Mouse (Mus musculus) limb, embryonic 15.5 days (tissue): ENCODE data around the gene Dlg5. TPM values are rescaled to one million over a fixed set of nuclear protein-coding genes. Genes with fewer than 3 reads are reported as not detected.
A peak's percentile ranks its signal among the peaks of the same experiment; 100 is the strongest.

ENCODE experiments used
- ATAC-seq: fragments of 200-750 bp; cut with Nextera tagmentation; 2 replicates; pipeline ENCODE4 v1.8.0; 2017; ENCODE audit warnings: low read depth, moderate TSS enrichment; ENCODE audit not compliant: insufficient number of reproducible peaks, low FRiP score, low TSS enrichment
- H3K27ac ChIP-seq: fragments of 300-500 bp; sonication (generic); 2 replicates; pipeline ENCODE4 v1.5.1; 2015; ENCODE audit warnings: moderate library complexity, mild to moderate bottlenecking, inconsistent platforms
- H3K27me3 ChIP-seq: fragments of 300-500 bp; sonication (generic); 2 replicates; pipeline ENCODE4 v1.6.1; 2015; ENCODE audit warnings: inconsistent platforms
- H3K36me3 ChIP-seq: fragments of 300-500 bp; sonication (generic); 2 replicates; pipeline ENCODE4 v1.6.1; 2015; ENCODE audit warnings: inconsistent platforms
- H3K4me1 ChIP-seq: fragments of 300-500 bp; sonication (generic); 2 replicates; pipeline ENCODE4 v1.6.1; 2015; ENCODE audit warnings: inconsistent platforms
- H3K4me2 ChIP-seq: fragments of 300-500 bp; sonication (generic); 2 replicates; pipeline ENCODE4 v1.6.1; 2015; ENCODE audit warnings: mild to moderate bottlenecking, inconsistent platforms
- H3K4me3 ChIP-seq: fragments of 300-500 bp; sonication (generic); 2 replicates; pipeline ENCODE4 v1.5.1; 2015; ENCODE audit warnings: mild to moderate bottlenecking, inconsistent platforms
- H3K9ac ChIP-seq: fragments of 300-500 bp; sonication (generic); 2 replicates; pipeline ENCODE4 v1.6.1; 2015; ENCODE audit warnings: inconsistent platforms
- H3K9me3 ChIP-seq: fragments of 300-500 bp; sonication (generic); 2 replicates; pipeline ENCODE4 v1.6.1; 2016; ENCODE audit warnings: inconsistent platforms
- WGBS: fragments of 180-500 bp; shearing (Covaris S2); methylation state at CpG from one replicate; pipeline ENCODE4 v1.1.7; 2015; 5-methylcytosine and 5-hydroxymethylcytosine counted together
- polyA plus RNA-seq: library from polyadenylated mRNA; unstranded; fragments of >200 nt; fragmentation: Nextera tagmentation; extraction: Ambion mirVana; gene quantifications from 2 replicates; pipeline ENCODE4 v1.2.1, GENCODE M21; 2015

Dlg5 gene
- polyA plus RNA-seq, 1 experiment from 2014 or later: 19.1 TPM

GRCm38 (mm10) chr14:24260391-24260790 is 14.7 kb upstream of the Dlg5 start:
- Histone ChIP-seq H3K9me3 (no peaks in the 10 kb centered on the region), H3K4me1 (peaks cover 37% of the 10 kb centered on the region), H3K27ac (no peak overlapping the region), H3K27me3 (no peaks in the 10 kb centered on the region), H3K9ac (no peak overlapping the region), H3K4me2 (no peak overlapping the region), H3K4me3 (no peak overlapping the region), H3K36me3 (no peaks in the 10 kb centered on the region)
- whole genome bisulfite sequencing: 69% methylated on average over 4 of the region's 4 CpGs
- no peak for ATAC-seq

- Histone ChIP-seq H3K27ac (peak overlapping the region; percentile 92), H3K4me2 (peak overlapping the region; percentile 21), H3K9me3 (no peaks in the 10 kb centered on the region), H3K9ac (no peak overlapping the region), H3K4me1 (peaks cover 36% of the 10 kb centered on the region), H3K36me3 (no peaks in the 10 kb centered on the region), H3K27me3 (no peaks in the 10 kb centered on the region), H3K4me3 (peak overlapping the region; percentile 21)
- 23% methylated on average over 2 of the region's 2 CpGs for WGBS
- ATAC-seq: no peak
Measured at GRCm38 (mm10) chr14:24255956-24256355, 10.2 kb upstream of the Dlg5 start.

DNA sequence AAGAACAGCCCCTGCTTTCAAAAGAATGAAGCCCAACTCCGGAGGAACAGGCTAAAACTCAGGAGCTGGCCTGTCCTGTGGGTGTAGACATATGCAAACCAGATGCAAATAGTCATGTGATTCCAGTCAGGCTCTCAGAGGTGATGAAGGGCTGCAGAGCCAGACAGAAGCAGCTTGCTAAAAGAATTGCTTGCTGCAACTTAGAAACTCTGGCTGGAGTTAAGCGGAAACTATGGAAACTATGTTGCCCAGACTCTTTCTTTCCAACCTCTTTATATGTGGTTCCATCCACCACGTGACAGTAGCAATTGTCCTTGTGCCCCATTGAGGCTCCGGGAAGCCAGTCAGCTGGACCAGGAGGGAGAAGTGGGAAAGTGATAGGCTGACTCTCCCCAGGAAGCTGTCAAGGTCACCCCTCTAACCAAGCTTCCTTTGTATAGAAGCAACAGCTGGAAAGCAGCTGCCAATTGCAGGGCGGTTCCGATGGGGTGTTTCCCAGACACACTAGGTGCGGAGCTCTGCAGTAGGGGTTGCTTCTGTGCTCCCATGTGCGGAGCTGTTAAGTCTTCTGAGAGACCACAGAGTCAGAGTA is 8.0 kb upstream of the Dlg5 start:
- H3K9ac ChIP-seq: no peak overlapping the region
- WGBS: 4% methylated on average over 8 of the region's 8 CpGs
- peak overlapping the region; percentile 32 for H3K4me2 ChIP-seq
- peak overlapping the region; percentile 92 for H3K27ac ChIP-seq
- H3K9me3 ChIP-seq: no peaks in the 10 kb centered on the region
- peak; percentile 86 for ATAC-seq
- no peaks in the 10 kb centered on the region for H3K27me3 ChIP-seq
- H3K36me3 ChIP-seq: no peaks in the 10 kb centered on the region
- peaks cover 39% of the 10 kb centered on the region for H3K4me1 ChIP-seq
- H3K4me3 ChIP-seq: peak overlapping the region; percentile 3; the same call in 1 of the 2 replicates

- H3K4me1 ChIP-seq: peaks cover 40% of the 10 kb centered on the region
- no peak overlapping the region for H3K4me3 ChIP-seq
- no peak for ATAC-seq
- H3K4me2 ChIP-seq: no peak overlapping the region
- H3K36me3 ChIP-seq: no peaks in the 10 kb centered on the region
- H3K27me3 ChIP-seq: no peaks in the 10 kb centered on the region
- no peaks in the 10 kb centered on the region for H3K9me3 ChIP-seq
- 90% methylated on average over 1 of the region's 1 CpGs for WGBS
- no peak overlapping the region for H3K27ac ChIP-seq
- H3K9ac ChIP-seq: no peak overlapping the region
Measured at GRCm38 (mm10) chr14:24251326-24251725, 5.6 kb upstream of the Dlg5 start.

DNA sequence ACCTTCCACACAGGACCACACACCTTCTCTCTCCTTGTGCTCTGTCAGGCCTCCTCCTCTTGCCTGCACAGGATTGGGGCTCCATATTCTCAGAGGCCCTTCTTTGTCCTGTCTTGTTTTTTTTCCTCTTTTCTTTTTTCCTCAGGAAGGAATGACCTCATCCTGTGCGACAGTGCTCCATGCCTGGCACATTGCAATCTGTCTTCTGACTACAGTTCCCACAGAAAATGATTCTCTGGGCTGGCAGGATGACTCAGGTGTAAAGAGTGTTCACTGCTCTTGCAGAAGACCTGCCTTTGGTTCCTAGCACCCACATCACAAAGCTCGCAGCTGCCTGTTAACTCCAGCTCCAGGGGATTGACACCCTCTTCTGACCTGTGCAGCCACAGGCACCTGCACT is 4.2 kb upstream of the Dlg5 start:
- no peak for ATAC-seq
- Histone ChIP-seq H3K4me1 (peaks cover 33% of the 10 kb centered on the region), H3K36me3 (no peaks in the 10 kb centered on the region), H3K27me3 (no peaks in the 10 kb centered on the region), H3K27ac (no peak overlapping the region), H3K4me3 (no peak overlapping the region), H3K9me3 (no peaks in the 10 kb centered on the region), H3K9ac (no peak overlapping the region), H3K4me2 (no peak overlapping the region)
- 63% methylated on average over 2 of the region's 2 CpGs for WGBS

DNA sequence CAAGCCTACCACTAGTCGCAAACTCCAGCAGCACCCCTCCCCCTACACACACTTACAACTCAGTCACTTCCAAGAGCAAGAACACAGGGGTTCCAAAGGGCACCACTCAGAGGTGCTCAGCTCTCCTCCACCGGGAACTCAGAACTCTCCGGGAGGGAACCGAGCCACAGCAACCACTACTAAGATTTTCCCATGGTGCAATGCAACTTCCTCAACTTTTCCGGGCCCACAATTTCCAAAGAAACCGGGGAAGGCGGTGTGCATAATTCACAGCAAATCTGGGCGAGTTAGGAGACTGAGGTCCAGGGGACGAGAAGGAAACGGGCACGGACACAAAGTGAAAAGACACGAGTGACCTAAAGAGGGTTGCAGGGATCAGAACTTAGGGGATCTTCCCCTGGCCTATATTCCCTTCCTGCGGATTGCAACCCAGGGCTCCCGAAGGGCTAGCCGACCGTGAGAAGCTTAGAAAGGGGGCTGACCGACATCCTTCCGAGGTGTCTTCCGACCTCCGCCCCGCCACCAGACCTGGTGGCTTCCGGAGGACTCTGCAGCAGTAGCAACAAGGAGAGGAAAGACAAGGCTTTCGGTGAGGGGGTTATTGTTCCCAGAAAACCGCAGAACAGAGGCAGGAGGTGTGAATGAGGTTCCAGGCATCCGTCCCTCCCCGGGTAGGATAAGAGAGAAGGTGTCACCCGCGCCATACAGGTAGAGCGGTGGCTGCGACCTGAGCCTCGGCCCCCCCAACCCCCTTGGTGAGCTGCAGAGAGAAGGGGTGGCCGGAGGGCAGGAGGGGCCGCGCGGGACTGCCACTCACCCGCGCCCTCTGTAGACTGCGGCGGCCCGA is 1.2 kb downstream of the Dlg5 start:
- Histone ChIP-seq H3K4me3 (peak overlapping the region; percentile 78), H3K4me2 (peak overlapping the region; percentile 74), H3K4me1 (peaks cover 33% of the 10 kb centered on the region), H3K27ac (peak overlapping the region; percentile 96), H3K9ac (peak overlapping the region; percentile 83), H3K27me3 (no peaks in the 10 kb centered on the region), H3K9me3 (no peaks in the 10 kb centered on the region), H3K36me3 (peaks cover 14% of the 10 kb centered on the region; the same call in 1 of the 2 replicates)
- WGBS: under 1% methylated on average over 40 of the region's 40 CpGs
- ATAC-seq: no peak

GRCm38 (mm10) chr14:24242016-24242415 is 3.7 kb downstream of the Dlg5 start:
- Histone ChIP-seq H3K4me3 (no peak overlapping the region), H3K27me3 (no peaks in the 10 kb centered on the region), H3K36me3 (peaks cover 14% of the 10 kb centered on the region; the same call in 1 of the 2 replicates), H3K9ac (no peak overlapping the region), H3K27ac (no peak overlapping the region), H3K4me2 (no peak overlapping the region), H3K9me3 (no peaks in the 10 kb centered on the region), H3K4me1 (peaks cover 43% of the 10 kb centered on the region)
- no peak for ATAC-seq
- WGBS: 90% methylated on average over 2 of the region's 2 CpGs

- H3K4me3 ChIP-seq: no peak overlapping the region
- no peaks in the 10 kb centered on the region for H3K9me3 ChIP-seq
- no peak overlapping the region for H3K27ac ChIP-seq
- no peak overlapping the region for H3K9ac ChIP-seq
- H3K4me2 ChIP-seq: no peak overlapping the region
- WGBS: 56% methylated on average over 6 of the region's 6 CpGs
- H3K27me3 ChIP-seq: no peaks in the 10 kb centered on the region
- peaks cover 14% of the 10 kb centered on the region; the same call in 1 of the 2 replicates for H3K36me3 ChIP-seq
- no peak for ATAC-seq
- peaks cover 40% of the 10 kb centered on the region for H3K4me1 ChIP-seq
Measured at GRCm38 (mm10) chr14:24240831-24241230, 4.9 kb downstream of the Dlg5 start.

DNA sequence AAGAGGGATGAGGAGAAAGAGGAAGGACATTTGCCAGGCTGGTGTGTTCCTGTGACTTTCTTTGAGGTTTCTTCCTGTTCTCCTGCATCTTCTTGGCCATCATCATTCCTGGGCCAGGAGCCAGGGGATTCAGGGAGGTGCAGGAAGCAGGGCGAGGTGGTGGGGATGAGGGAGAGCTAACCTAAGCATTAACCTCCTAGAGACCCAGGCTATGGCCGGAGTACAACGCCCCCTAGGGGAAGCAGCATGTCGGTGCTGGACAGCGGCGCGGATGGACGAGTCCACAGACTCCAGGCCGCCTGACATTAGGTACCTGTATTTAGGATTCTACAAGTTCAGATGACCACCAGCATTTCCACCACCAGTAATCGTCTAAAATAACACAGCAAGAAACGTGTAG is 6.1 kb downstream of the Dlg5 start:
- 80% methylated on average over 11 of the region's 11 CpGs for WGBS
- H3K4me1 ChIP-seq: peaks cover 38% of the 10 kb centered on the region
- ATAC-seq: no peak

DNA sequence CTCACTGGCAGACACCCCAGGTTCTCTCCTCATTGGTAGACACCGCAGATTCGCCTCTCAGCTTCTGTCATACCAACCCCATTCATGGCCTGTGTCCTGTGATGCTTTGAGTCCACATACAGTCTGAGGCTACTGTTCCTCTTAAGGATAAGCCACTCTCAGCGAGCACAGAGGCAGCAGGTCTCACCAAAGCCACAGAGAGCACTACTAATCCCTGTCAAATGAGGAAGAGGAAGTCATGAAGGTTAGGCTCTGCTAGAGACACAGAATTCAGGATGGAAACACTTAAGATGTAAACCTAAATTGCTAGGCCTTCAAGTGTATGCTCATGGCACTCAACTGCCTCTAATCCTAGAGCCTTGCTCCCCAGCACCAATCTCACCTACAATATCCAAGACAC is 9.8 kb downstream of the Dlg5 start:
- H3K36me3 ChIP-seq: no peaks in the 10 kb centered on the region
- no peaks in the 10 kb centered on the region for H3K27me3 ChIP-seq
- no peaks in the 10 kb centered on the region for H3K9me3 ChIP-seq
- 90% methylated on average over 3 of the region's 3 CpGs for WGBS
- no peak overlapping the region for H3K9ac ChIP-seq
- H3K4me1 ChIP-seq: peaks cover 24% of the 10 kb centered on the region
- H3K4me2 ChIP-seq: no peak overlapping the region
- H3K4me3 ChIP-seq: no peak overlapping the region
- no peak for ATAC-seq
- H3K27ac ChIP-seq: no peak overlapping the region

More for the DNA sequence above, 6.1 kb downstream of the Dlg5 start:
- Histone ChIP-seq H3K27me3 (no peaks in the 10 kb centered on the region), H3K4me2 (no peak overlapping the region), H3K36me3 (peaks cover 14% of the 10 kb centered on the region; the same call in 1 of the 2 replicates), H3K9me3 (no peaks in the 10 kb centered on the region), H3K4me3 (no peak overlapping the region), H3K27ac (no peak overlapping the region), H3K9ac (no peak overlapping the region)

DNA sequence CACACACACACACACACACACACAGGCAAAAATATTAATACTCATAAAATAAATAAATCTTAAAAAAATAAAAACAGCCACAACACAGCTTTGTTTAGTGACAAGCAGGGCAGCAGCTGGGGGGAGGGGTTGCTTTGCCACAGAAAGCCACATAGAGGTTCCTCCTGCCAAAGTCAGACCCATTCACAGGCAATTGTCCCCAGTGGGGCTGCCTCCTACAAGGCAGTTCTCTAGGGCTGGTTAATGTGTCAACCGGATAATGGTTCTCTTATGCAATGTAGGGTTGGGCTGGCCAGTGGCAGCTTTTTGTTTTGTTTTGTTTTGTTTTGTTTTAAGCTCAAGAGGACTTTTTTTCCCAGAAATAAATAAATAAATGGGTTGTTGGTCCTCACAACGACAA is 11.3 kb downstream of the Dlg5 start:
- H3K9ac ChIP-seq: no peak overlapping the region
- no peak overlapping the region for H3K27ac ChIP-seq
- H3K4me3 ChIP-seq: no peak overlapping the region
- no peak overlapping the region for H3K4me2 ChIP-seq
- no peaks in the 10 kb centered on the region for H3K36me3 ChIP-seq
- H3K9me3 ChIP-seq: no peaks in the 10 kb centered on the region
- peaks cover 21% of the 10 kb centered on the region for H3K4me1 ChIP-seq
- whole genome bisulfite sequencing: 79% methylated on average over 2 of the region's 2 CpGs
- H3K27me3 ChIP-seq: no peaks in the 10 kb centered on the region
- no peak for ATAC-seq
